Mouse (Mus musculus): ENCODE data around the gene Gsc2. TPM values are rescaled to one million over a fixed set of nuclear protein-coding genes. Genes with fewer than 3 reads are reported as not detected.

Gene Gsc2
- total RNA-seq, 2 experiments from 2014 or later, result not detected

Other genes starting within 250 kb of the Gsc2 start
- gene Med15, start 182.2 kb downstream of the Gsc2 start, total RNA-seq (2021), result 10 to 100 TPM; 24.5 to 34.9 TPM
- gene Klhl22, start 155.4 kb downstream of the Gsc2 start, total RNA-seq (2021), result 10 to 100 TPM; 22.5 to 28.3 TPM
- gene Scarf2, start 117.8 kb downstream of the Gsc2 start, total RNA-seq (2021), result 10 to 100 TPM; 17.3 to 25.4 TPM
- not detected for gene B830017H08Rik, start 81.9 kb downstream of the Gsc2 start, total RNA-seq (2021)
- gene Car15, start 76.7 kb downstream of the Gsc2 start, total RNA-seq (2021), result 1 to 10 TPM; 1.0 to 2.1 TPM
- under 1 TPM; 0.09 to 0.14 TPM for gene Gm20518, start 23.4 kb downstream of the Gsc2 start, total RNA-seq (2021)
- gene Tssk1, start 20.8 kb downstream of the Gsc2 start, total RNA-seq (2021), result under 1 TPM in 1 of 2 experiments, not detected in 1; 0.14 TPM
- 10 to 100 TPM; 36.7 to 40.4 TPM for gene Dgcr2, start 16.5 kb downstream of the Gsc2 start, total RNA-seq (2021)
- not detected for gene Tssk2, start 16.4 kb downstream of the Gsc2 start, total RNA-seq (2021)
- 10 to 100 TPM; 11.0 to 13.8 TPM for gene Ess2, start 3.7 kb downstream of the Gsc2 start, total RNA-seq (2021)
- 10 to 100 TPM in 1 of 2 experiments, 1 to 10 TPM in 1; 9.9 to 11.5 TPM for gene Slc25a1, start 13.2 kb upstream of the Gsc2 start, total RNA-seq (2021)
- gene Vpreb2, start 65.4 kb upstream of the Gsc2 start, total RNA-seq (2021), result under 1 TPM in 1 of 2 experiments, not detected in 1; 0.41 TPM
- 10 to 100 TPM; 25.8 to 28.8 TPM for gene Dgcr6, start 137.8 kb upstream of the Gsc2 start, total RNA-seq (2021)
- 1 to 10 TPM; 2.6 to 3.8 TPM for gene Prodh, start 175.1 kb upstream of the Gsc2 start, total RNA-seq (2021)
- gene Rtn4r, start 212.6 kb upstream of the Gsc2 start, total RNA-seq (2021), result under 1 TPM; 0.38 to 0.52 TPM